Mouse (Mus musculus) forebrain, embryonic 14.5 days (tissue): ENCODE results near the gene Dnajb14. TPM values are rescaled to one million over a fixed set of nuclear protein-coding genes. Genes with fewer than 3 reads are reported as not detected.
A peak's percentile ranks its signal among the peaks of the same experiment; 100 is the strongest.

Source experiments
- ATAC-seq: fragments of 200-750 bp; cut with Nextera tagmentation; 2 replicates; pipeline ENCODE4 v1.8.0; 2017; ENCODE audit warnings: mild to moderate bottlenecking, moderate library complexity
- DNase-seq: peaks from one replicate; pipeline ENCODE4 v3.0.0-alpha.2; 2015; ENCODE audit warnings: low spot score
- H3K27ac ChIP-seq: fragments of 300-500 bp; sonication (generic); 2 replicates; pipeline ENCODE4 v1.5.1; 2014; ENCODE audit warnings: low read depth, mild to moderate bottlenecking, control low read depth, low read length, moderate library complexity
- H3K27me3 ChIP-seq: fragments of 300-500 bp; sonication (generic); replicated peaks from 2 replicates; pipeline ENCODE4 v1.6.1; 2014; ENCODE audit warnings: low read length, control low read depth, mixed read lengths; ENCODE audit not compliant: control insufficient read depth, insufficient read depth
- H3K36me3 ChIP-seq: fragments of 300-500 bp; sonication (generic); 2 replicates; pipeline ENCODE4 v1.6.1; 2014; ENCODE audit warnings: low read length, control low read depth; ENCODE audit not compliant: control insufficient read depth, insufficient read depth
- H3K4me1 ChIP-seq: fragments of 300-500 bp; sonication (generic); 2 replicates; pipeline ENCODE4 v1.6.1; 2014; ENCODE audit warnings: antibody characterized with exemption, low read length, control low read depth; ENCODE audit not compliant: control insufficient read depth, insufficient read depth
- H3K4me2 ChIP-seq: fragments of 300-500 bp; sonication (generic); 2 replicates; pipeline ENCODE4 v1.6.1; 2014; ENCODE audit warnings: mild to moderate bottlenecking, control low read depth, low read length
- H3K4me3 ChIP-seq: fragments of 300-500 bp; sonication (generic); 2 replicates; pipeline ENCODE4 v1.5.1; 2014; ENCODE audit warnings: low read depth, low read length, control low read depth
- H3K9ac ChIP-seq: fragments of 300-500 bp; sonication (generic); 2 replicates; pipeline ENCODE4 v1.6.1; 2014; ENCODE audit warnings: mild to moderate bottlenecking, low read length, control low read depth, moderate library complexity
- H3K9me3 ChIP-seq: fragments of 300-500 bp; sonication (generic); replicated peaks from 2 replicates; pipeline ENCODE4 v1.6.1; 2016; ENCODE audit warnings: low read length, control low read depth, mixed read lengths; ENCODE audit not compliant: control insufficient read depth
- WGBS: fragments of 180-500 bp; shearing (Covaris S2); extraction: QIAGEN DNeasy Blood & Tissue Kit; methylation state at CpG from one replicate; pipeline ENCODE4 v1.1.7; 2014; 5-methylcytosine and 5-hydroxymethylcytosine counted together
- polyA plus RNA-seq: library from polyadenylated mRNA; unstranded; fragments of >200 nt; fragmentation: Nextera tagmentation; extraction: Ambion mirVana; gene quantifications from 2 replicates; pipeline ENCODE4 v1.2.1, GENCODE M21; 2014

Dnajb14 gene
- 6.3 and 9.1 TPM in 2 replicates for polyA plus RNA-seq

GRCm38 (mm10) chr3:137867437-137868093 is at the start of gene Dnajb14:
TSS of gene Dnajb14 (plus strand) at chr3:137867675.
- ATAC-seq: peak; percentile 27
- Histone ChIP-seq H3K27ac (peak within 1 kb of the TSS; percentile 97), H3K9ac (peak within 1 kb of the TSS; percentile 98), H3K4me1 (peaks cover 6% of the 10 kb centered on the region), H3K4me2 (peak within 1 kb of the TSS; percentile 81), H3K36me3 (peaks cover 11% of the 10 kb centered on the region; the same call in 1 of the 2 replicates), H3K4me3 (peak within 1 kb of the TSS; percentile 82), H3K27me3 (no peaks in the 10 kb centered on the region), H3K9me3 (no peaks in the 10 kb centered on the region)
- WGBS: under 1% methylated on average over 33 of the region's 94 CpGs
- DNase-seq: peak; percentile 61

DNA sequence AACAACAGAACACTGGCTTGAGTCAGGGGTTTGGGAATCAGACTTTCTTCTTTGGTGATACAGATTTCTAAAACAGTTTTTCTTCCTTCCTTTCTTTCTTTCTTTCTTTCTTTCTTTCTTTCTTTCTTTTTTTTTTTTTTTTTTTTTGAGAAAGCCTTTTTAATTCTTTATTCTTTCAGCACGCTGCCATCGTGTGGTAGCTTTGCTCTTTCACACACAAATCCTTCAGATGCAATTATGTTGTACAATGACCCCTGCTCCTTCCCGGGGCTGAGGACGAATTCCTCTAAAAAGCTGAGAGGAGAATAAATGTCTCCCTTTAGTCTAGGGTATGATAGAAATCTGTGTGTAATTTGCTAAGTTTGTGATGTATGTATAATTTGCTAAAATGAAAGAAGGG is 48.8 kb upstream of the Dnajb14 start:
- Histone ChIP-seq H3K27me3 (no peaks in the 10 kb centered on the region), H3K9me3 (no peaks in the 10 kb centered on the region), H3K4me2 (no peak overlapping the region), H3K4me1 (no peaks in the 10 kb centered on the region), H3K4me3 (no peak overlapping the region), H3K27ac (no peak overlapping the region), H3K36me3 (no peaks in the 10 kb centered on the region), H3K9ac (no peak overlapping the region)
- ATAC-seq (no peak), DNase-seq (peak; percentile 44)
- WGBS: 3% methylated on average over 4 of the region's 4 CpGs

DNA sequence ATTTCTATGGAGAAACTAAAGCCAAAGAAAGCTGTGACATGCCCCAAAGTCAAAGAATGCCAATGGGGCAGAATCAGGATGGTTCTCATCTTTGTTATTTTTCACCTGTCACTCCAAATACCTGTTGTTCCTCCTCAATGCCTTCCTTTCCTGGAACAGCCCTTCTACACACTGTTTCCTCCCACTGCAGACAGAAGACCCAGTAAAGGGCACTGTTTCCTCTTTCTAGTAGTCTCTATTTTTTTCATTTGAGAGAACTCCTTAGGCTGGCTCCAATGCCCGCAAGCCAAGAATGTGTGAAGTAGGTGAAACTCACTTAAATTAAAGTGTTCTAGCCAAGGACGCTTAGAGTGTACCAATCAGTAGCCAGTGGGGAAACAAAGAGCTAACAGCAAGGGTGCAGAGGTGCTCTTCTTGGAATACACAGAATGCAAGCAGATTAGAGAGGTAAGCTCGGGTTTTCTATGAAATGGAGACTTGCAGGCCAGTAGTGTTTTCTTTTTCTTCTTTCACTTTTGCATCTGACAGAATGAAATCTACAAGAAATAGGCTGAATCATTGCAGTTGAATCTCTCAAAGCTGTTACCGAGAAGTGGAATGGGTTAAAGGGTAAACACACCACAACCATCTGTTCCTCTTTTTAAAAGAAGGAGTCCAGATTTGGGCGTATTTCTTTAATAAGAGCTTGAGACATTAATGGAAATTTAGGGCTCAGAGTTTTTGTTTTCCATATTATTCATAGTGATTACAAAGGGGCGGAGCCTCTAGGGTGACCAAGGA is 46.6 kb upstream of the Dnajb14 start:
- DNase-seq: no peak
- no peaks in the 10 kb centered on the region for H3K27me3 ChIP-seq
- H3K4me2 ChIP-seq: no peak overlapping the region
- no peak overlapping the region for H3K27ac ChIP-seq
- no peak for ATAC-seq
- WGBS: 75% methylated on average over 6 of the region's 6 CpGs
- H3K36me3 ChIP-seq: no peaks in the 10 kb centered on the region
- H3K9me3 ChIP-seq: no peaks in the 10 kb centered on the region
- H3K4me1 ChIP-seq: no peaks in the 10 kb centered on the region
- H3K4me3 ChIP-seq: no peak overlapping the region
- no peak overlapping the region for H3K9ac ChIP-seq

DNA sequence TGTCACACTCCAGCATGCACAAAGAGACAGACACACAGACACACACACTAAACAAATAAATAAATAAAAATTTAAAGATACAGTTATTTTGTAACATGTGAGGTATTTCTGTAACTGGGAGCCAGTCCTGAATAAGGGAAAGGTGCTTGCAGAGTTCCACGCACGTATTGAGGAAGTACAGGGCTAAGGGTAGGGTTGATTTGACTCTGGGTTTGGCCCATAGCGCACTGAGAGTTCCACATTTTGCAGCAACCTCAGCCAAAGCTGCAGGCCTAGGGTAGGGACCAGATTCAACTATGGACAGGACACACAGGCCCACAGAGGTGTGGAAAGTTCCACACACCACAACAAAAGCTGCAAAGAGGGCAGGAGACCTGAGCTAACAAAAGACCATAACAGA is 44.2 kb upstream of the Dnajb14 start:
- Histone ChIP-seq H3K9me3 (no peaks in the 10 kb centered on the region), H3K27me3 (no peaks in the 10 kb centered on the region), H3K4me3 (no peak overlapping the region), H3K36me3 (no peaks in the 10 kb centered on the region), H3K9ac (no peak overlapping the region), H3K27ac (no peak overlapping the region), H3K4me1 (no peaks in the 10 kb centered on the region), H3K4me2 (no peak overlapping the region)
- DNase-seq: no peak
- ATAC-seq: no peak
- WGBS: 94% methylated on average over 3 of the region's 3 CpGs

DNA sequence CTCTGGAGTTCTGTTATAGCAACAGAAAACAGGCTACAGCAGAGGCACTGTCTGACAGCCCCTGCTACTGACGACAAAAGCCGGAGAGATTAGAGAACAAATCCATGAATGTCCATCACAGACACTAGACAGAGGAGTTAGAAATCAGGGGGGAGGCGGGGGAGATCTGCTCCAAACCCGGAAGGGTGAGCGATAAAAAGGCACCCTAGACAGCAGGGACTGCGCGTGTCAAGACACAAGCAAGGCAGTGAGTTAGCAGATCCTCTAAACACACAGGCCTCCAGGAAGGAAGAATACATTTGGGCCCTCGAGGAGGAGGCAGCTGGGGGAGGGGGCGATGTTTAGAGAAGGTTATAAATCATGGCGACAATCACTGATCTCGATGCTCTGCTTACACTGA is 39.8 kb upstream of the Dnajb14 start:
- Histone ChIP-seq H3K27me3 (no peaks in the 10 kb centered on the region), H3K27ac (no peak overlapping the region), H3K9me3 (no peaks in the 10 kb centered on the region), H3K4me3 (no peak overlapping the region), H3K36me3 (no peaks in the 10 kb centered on the region), H3K4me1 (no peaks in the 10 kb centered on the region), H3K4me2 (no peak overlapping the region), H3K9ac (no peak overlapping the region)
- ATAC-seq: 0 out of 2 replicates have a peak, but pooled peaks have one; percentile 15
- no peak for DNase-seq
- 56% methylated on average over 11 of the region's 11 CpGs for WGBS

DNA sequence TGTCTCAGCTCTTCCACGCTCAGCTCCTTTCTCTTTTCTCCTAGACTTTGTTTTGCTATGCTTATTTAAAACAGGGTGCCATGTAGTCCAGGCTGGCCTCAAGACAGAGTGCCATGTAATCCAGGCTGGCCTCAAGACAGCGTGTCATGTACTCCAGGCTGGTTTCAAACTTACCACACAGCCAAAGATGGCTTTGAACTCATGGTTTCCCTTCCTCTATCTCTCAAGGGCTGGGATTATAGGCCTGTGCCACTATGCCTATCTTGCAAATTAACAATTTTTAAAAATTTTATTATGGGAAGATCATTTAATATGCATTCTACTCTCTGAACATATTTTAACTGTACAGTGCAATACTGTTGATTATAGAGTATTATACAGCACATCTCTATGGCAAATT is 36.3 kb upstream of the Dnajb14 start:
- Histone ChIP-seq H3K36me3 (no peaks in the 10 kb centered on the region), H3K27me3 (no peaks in the 10 kb centered on the region), H3K4me3 (no peak overlapping the region), H3K27ac (no peak overlapping the region), H3K9ac (no peak overlapping the region), H3K4me2 (no peak overlapping the region), H3K4me1 (no peaks in the 10 kb centered on the region), H3K9me3 (no peaks in the 10 kb centered on the region)
- 97% methylated on average over 2 of the region's 2 CpGs for WGBS
- ATAC-seq: no peak
- no peak for DNase-seq

- Histone ChIP-seq H3K27ac (no peak overlapping the region), H3K36me3 (no peaks in the 10 kb centered on the region), H3K4me2 (no peak overlapping the region), H3K4me3 (no peak overlapping the region), H3K4me1 (no peaks in the 10 kb centered on the region), H3K9ac (no peak overlapping the region), H3K9me3 (no peaks in the 10 kb centered on the region), H3K27me3 (no peaks in the 10 kb centered on the region)
- ATAC-seq (peak; percentile 40; the same call in 1 of the 2 replicates), DNase-seq (no peak)
Observed at GRCm38 (mm10) chr3:137833128-137833527, 34.3 kb upstream of the Dnajb14 start.

DNA sequence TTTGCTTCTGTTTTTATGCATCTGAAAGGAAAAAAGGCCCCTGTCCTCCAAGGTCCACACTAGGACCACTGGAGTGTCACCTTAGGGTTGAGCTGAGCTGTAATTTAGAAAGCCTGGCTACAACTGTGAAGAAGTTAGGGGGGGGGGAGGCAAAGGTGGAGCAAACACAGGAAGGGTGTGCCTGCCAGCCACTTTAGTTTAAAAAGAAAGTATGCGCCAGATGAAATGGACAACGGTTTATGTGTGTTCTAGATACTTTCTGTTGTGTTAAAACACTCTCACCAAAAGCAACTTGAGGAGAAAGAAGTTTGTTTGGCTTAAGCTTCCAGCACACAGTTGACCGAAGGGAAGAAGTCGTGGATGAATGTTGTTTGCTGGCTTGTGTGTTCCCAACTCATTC is 33.8 kb upstream of the Dnajb14 start:
- WGBS: 84% methylated on average over 4 of the region's 4 CpGs
- H3K9ac ChIP-seq: no peak overlapping the region
- H3K27ac ChIP-seq: no peak overlapping the region

GRCm38 (mm10) chr3:137836543-137836942 is 30.9 kb upstream of the Dnajb14 start:
- no peaks in the 10 kb centered on the region for H3K36me3 ChIP-seq
- H3K27me3 ChIP-seq: no peaks in the 10 kb centered on the region
- ATAC-seq: no peak
- 32% methylated on average over 1 of the region's 1 CpGs for WGBS
- DNase-seq: peak; percentile 20
- no peak overlapping the region for H3K4me3 ChIP-seq
- no peak overlapping the region for H3K4me2 ChIP-seq
- no peaks in the 10 kb centered on the region for H3K9me3 ChIP-seq
- no peak overlapping the region for H3K9ac ChIP-seq
- H3K27ac ChIP-seq: no peak overlapping the region
- H3K4me1 ChIP-seq: no peaks in the 10 kb centered on the region

More for the DNA sequence above, 33.8 kb upstream of the Dnajb14 start:
- Histone ChIP-seq H3K27me3 (no peaks in the 10 kb centered on the region), H3K36me3 (no peaks in the 10 kb centered on the region), H3K9me3 (no peaks in the 10 kb centered on the region), H3K4me3 (no peak overlapping the region), H3K4me2 (no peak overlapping the region), H3K4me1 (no peaks in the 10 kb centered on the region)
- DNase-seq (no peak), ATAC-seq (no peak)
